Mouse (Mus musculus) activated CD4-positive, CD25-positive, alpha-beta regulatory T cell, adult 4 months (primary cell): Measurements from ENCODE around the gene Tpbpa. TPM values are rescaled to one million over a fixed set of nuclear protein-coding genes. Genes with fewer than 3 reads are reported as not detected.
"Not testable (repeated sequence)": the region's sequence is repeated elsewhere in the genome, so short reads cannot be mapped to it uniquely, and the experiment has no call there.

Source experiments
- ATAC-seq: one replicate; pipeline ENCODE4 v1.8.0; 2017
- polyA plus RNA-seq, 2 experiments: library from polyadenylated mRNA; unstranded; fragments of 100-300 nt; shearing (Covaris generic); gene quantifications; one replicate each; pipeline ENCODE4 v1.2.1; 2017

Tpbpa gene
- polyA plus RNA-seq = not detected

DNA sequence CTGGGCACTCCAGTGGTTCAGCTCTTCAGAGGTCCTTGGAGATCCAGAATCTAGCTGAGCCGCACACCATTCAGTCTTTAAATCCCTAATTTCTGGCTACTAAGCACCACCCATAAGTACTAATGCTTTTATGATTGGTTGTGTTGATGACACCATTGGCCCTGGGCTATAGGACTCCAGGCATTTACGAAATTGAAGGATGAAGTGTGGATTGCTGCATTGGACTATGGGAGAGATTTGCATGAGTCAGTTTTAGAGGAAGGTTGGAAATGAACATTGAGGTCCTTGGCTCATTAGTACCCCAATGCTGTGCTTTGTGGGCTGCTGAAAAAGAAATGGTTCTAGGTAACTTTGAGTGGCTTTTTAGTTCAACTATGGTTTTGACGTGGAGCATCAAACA lies at the start of gene Tpbpa:
Gene Tpbpa, minus strand, starts transcription at position 101 of the 400 bp plus-strand sequence.
- not testable (repeated sequence) for ATAC-seq

DNA sequence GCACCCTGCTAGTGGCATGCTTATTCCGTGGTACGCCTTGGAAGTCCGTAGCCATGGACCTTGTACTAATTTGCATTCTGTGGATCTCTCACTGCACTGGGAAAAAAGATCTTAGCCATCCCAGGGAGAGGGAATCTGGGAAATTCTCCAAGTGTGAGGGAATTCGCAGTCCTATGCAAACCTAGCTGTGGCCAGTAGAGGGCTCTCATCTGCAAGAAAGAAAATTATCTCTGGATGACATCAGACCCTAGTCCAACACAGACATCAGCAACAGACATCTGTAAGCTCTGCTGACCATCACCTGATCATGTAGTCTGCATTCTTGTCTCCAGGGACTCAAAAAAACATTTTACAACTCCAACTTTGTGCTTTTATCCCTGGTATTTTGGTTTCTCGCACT lies 45.1 kb upstream of the Tpbpa start:
- ATAC-seq = not testable (repeated sequence)

DNA sequence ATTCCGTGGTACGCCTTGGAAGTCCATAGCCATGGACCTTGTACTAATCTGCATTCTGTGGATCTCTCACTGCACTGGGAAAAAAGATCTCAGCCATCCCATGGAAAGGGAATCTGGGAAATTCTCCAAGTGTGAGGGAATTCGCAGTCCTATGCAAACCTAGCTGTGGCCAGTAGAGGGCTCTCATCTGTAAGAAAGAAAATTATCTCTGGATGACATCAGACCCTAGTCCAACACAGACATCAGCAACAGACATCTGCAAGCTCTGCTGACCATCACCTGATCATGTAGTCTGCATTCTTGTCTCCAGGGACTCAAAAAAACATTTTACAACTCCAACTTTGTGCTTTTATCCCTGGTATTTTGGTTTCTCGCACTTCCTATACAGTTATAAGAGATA lies 30.5 kb upstream of the Tpbpa start:
- not testable (repeated sequence) for ATAC-seq

DNA sequence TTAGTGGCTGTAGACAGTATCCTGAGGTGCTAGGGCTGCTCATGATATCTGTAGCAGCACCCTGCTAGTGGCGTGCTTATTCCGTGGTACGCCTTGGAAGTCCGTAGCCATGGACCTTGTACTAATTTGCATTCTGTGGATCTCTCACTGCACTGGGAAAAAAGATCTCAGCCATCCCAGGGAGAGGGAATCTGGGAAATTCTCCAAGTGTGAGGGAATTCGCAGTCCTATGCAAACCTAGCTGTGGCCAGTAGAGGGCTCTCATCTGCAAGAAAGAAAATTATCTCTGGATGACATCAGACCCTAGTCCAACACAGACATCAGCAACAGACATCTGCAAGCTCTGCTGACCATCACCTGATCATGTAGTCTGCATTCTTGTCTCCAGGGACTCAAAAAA lies 22.2 kb upstream of the Tpbpa start:
- not testable (repeated sequence) for ATAC-seq

- no peak for ATAC-seq
Observed at GRCm38 (mm10) chr13:60961706-60962105, 19.9 kb upstream of the Tpbpa start.

GRCm38 (mm10) chr13:60936500-60936901 lies 5.3 kb downstream of the Tpbpa start, which contains the start of the genes Gm49391 and Ctla2a:
Gene Gm49391, minus strand, starts transcription at chr13:60936571.
Gene Ctla2a, minus strand, starts transcription at chr13:60936625.
- ATAC-seq = peak; percentile 96

DNA sequence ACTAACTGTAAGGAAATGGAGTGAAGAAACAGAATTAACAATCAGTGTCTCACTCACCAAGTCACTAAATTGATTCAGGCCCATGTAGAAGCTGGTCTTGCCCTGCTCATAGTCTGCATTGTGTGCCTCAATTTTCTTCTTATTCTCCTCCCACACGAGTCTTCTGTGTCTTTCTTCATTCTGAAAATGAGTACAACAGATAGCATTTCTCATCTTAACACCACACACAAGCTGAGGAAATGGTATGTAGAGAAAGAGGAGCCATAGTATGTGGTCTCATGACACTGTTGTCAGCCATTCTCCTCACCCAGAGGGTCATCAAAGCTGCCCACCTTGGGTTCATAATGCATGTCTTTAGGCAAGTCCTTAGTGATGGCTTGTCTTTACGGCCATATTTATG lies 6.3 kb downstream of the Tpbpa start, which contains the start of gene Gm49393:
Gene Gm49393, minus strand, starts transcription at position 101 of the 400 bp plus-strand sequence.
- ATAC-seq = not testable (repeated sequence)

DNA sequence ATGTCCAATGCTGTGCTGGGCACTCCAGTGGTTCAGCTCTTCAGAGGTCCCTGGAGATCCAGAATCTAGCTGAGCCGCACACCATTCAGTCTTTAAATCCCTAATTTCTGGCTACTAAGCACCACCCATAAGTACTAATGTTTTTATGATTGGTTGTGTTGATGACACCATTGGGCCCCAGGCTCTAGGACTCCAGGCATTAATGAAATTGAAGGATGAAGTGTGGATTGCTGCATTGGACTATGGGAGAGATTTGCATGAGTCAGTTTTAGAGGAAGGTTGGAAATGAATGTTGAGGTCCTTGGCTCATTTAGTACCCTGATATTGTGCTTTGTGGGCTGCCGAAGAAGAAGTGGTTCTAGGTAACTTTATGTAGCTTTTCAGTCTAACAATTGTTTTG lies 37.0 kb downstream of the Tpbpa start, which contains the start of gene Tpbpb:
Gene Tpbpb, minus strand, starts transcription at position 101 of the 400 bp plus-strand sequence.
- not testable (repeated sequence) for ATAC-seq

- peak; percentile 99 for ATAC-seq
Observed at GRCm38 (mm10) chr13:60897328-60897727, 44.5 kb downstream of the Tpbpa start, which contains the start of gene Ctla2b. Gene Ctla2b, minus strand, starts transcription at chr13:60897447.

DNA sequence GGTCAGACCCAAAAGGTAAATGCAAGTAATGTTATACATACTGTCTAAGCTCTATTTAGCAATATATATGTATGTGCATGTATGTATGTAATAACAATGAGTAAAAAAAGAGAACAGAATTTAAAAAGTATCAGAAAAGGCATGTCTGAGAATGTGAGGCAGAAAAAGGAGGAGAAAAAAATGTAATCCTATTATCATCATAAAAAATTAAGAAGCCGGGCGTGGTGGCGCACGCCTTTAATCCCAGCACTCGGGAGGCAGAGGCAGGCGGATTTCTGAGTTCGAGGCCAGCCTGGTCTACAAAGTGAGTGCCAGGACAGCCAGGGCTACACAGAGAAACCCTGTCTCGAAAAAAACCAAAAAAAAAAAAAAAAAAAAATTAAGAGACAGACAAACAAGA lies 45.0 kb downstream of the Tpbpa start, which contains the start of gene Gm49392:
Gene Gm49392, minus strand, starts transcription at position 101 of the 400 bp plus-strand sequence.
- ATAC-seq = not testable (repeated sequence)

- ATAC-seq = no peak
Observed at GRCm38 (mm10) chr13:60895406-60896160, 46.2 kb downstream of the Tpbpa start.

- no peak for ATAC-seq
Observed at GRCm38 (mm10) chr13:60892301-60892700, 49.5 kb downstream of the Tpbpa start.

Other genes with a start within 250 kb of the Tpbpa start
- not detected for gene BC051665, start 155.6 kb downstream of the Tpbpa start, polyA plus RNA-seq
- gene Ctsll3, start 139.1 kb downstream of the Tpbpa start, polyA plus RNA-seq = not detected
- 1 to 10 TPM in 1 of 2 experiments, not detected in 1; 1.7 TPM for gene 4930486L24Rik, start 77.5 kb downstream of the Tpbpa start, polyA plus RNA-seq
- 1 to 10 TPM in 1 of 2 experiments, not detected in 1; 1.1 TPM for gene Gm49392, start 45.1 kb downstream of the Tpbpa start, polyA plus RNA-seq
- gene Ctla2b, start 44.5 kb downstream of the Tpbpa start, polyA plus RNA-seq = 10 to 100 TPM in 1 of 2 experiments, 1 to 10 TPM in 1; 6.0 to 10.1 TPM
- gene Tpbpb, start 37.1 kb downstream of the Tpbpa start, polyA plus RNA-seq = not detected
- gene Gm49393, start 6.4 kb downstream of the Tpbpa start, polyA plus RNA-seq = not detected
- gene Gm49391, start 5.4 kb downstream of the Tpbpa start, polyA plus RNA-seq = 1 to 10 TPM in 1 of 2 experiments, under 1 TPM in 1; 0.99 to 2.0 TPM
- gene Ctla2a, start 5.4 kb downstream of the Tpbpa start, polyA plus RNA-seq = 10 to 100 TPM; 52.2 to 59.2 TPM
- gene Ctsj, start 64.0 kb upstream of the Tpbpa start, polyA plus RNA-seq = not detected
- gene Ctsq, start 98.6 kb upstream of the Tpbpa start, polyA plus RNA-seq = not detected
- not detected for gene Ctsr, start 222.3 kb upstream of the Tpbpa start, polyA plus RNA-seq